Comparison of ENCODE assay signal across 13 mouse cellular contexts in the genomic region with DNA sequence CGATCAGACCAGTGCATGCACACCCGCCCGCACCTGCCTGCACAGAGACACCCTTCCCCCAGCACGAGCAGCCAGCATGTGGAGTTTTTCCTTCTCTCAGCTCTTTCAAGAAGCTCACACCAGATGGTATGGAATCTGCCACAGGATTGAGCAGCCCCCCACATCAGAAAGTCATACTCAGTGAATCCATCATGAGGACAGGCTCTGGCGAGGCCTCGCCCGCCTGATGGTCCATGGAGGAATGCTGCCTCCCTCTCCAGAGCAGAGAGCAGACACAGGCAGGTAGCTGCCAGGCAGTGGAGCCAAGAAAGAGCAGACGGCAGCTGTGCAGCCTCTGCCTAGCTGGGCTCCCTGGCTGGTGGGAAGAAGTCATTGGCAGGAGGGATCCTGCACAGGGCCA. TPM values are rescaled to one million over a fixed set of nuclear protein-coding genes. Genes with fewer than 3 reads are reported as not detected.
DNase-seq lines count a peak whose midpoint lies in the region; ATAC-seq lines count a peak whose summit lies in the region.
"Had no signal": no experiment of that assay in that cellular context is flagged by ENCODE, and none has a peak within 500 bp of the region (broad histone marks: within the 10 kb centered on the region; RNA-seq: fewer than 3 reads in every experiment).

No protein-coding gene starts in this region.

- H3K9ac ChIP-seq in hindbrain, embryonic 13.5 days = no peak overlapping the region
- H3K9ac ChIP-seq in forebrain, embryonic 16.5 days (replicated peaks; ENCODE audit: low read depth, low read length) = no peak overlapping the region

- no peak for DNase-seq in hindbrain, embryonic 10.5 days (ENCODE audit: low spot score)
- DNase-seq in layer of hippocampus, postnatal 10 days (ENCODE audit: low spot score in 2 of 2) = peak; percentile 36 to 41
- peak; percentile 66 for DNase-seq in right cerebral cortex, postnatal 25 days
- no peak for DNase-seq in kidney, adult 9 months
- DNase-seq: cerebellum, postnatal 36 days; heart, postnatal 14 days; lung, adult 2 months; thymus, adult 2 months had no signal

- peak overlapping the region; percentile 55; the same call in 1 of the 2 replicates for H3K27ac ChIP-seq in hindbrain, embryonic 13.5 days
- no peak overlapping the region for H3K27ac ChIP-seq in hindbrain, embryonic 10.5 days
- peak overlapping the region; percentile 65 for H3K27ac ChIP-seq in forebrain, embryonic 16.5 days (ENCODE audit: low read length)

- WGBS in hindbrain, embryonic 13.5 days = 62% methylated on average over 8 of the region's 8 CpGs
- WGBS in hindbrain, embryonic 10.5 days = 85% methylated on average over 8 of the region's 8 CpGs
- WGBS in forebrain, embryonic 16.5 days = 42% methylated on average over 8 of the region's 8 CpGs

- H3K36me3 ChIP-seq in hindbrain, embryonic 13.5 days = no peaks in the 10 kb centered on the region
- H3K36me3 ChIP-seq in hindbrain, embryonic 10.5 days = no peaks in the 10 kb centered on the region
- H3K36me3 ChIP-seq in forebrain, embryonic 16.5 days (ENCODE audit: control insufficient read depth, insufficient read depth) = no peaks in the 10 kb centered on the region

- ATAC-seq in hindbrain, embryonic 13.5 days (ENCODE audit: low FRiP score) = peak; percentile 63; the same call in 1 of the 2 replicates
- ATAC-seq in forebrain, embryonic 16.5 days = peak; percentile 88
- no peak for ATAC-seq in granulocyte monocyte progenitor cell, adult 5-6 weeks (replicated peaks; ENCODE audit: poor library complexity, severe bottlenecking)
- no peak for ATAC-seq in activated CD4-positive, CD25-positive, alpha-beta regulatory T cell, adult 4 months

- H3K4me2 ChIP-seq in hindbrain, embryonic 13.5 days = no peak overlapping the region
- no peak overlapping the region for H3K4me2 ChIP-seq in forebrain, embryonic 16.5 days (ENCODE audit: low read length)

- peaks cover 4% of the 10 kb centered on the region for H3K4me1 ChIP-seq in hindbrain, embryonic 13.5 days (replicated peaks)
- H3K4me1 ChIP-seq in hindbrain, embryonic 10.5 days (replicated peaks) = no peaks in the 10 kb centered on the region
- H3K4me1 ChIP-seq in forebrain, embryonic 16.5 days (replicated peaks; ENCODE audit: control insufficient read depth, insufficient read depth, low read length) = peaks cover 11% of the 10 kb centered on the region

- H3K4me3 ChIP-seq in hindbrain, embryonic 13.5 days = no peak overlapping the region
- H3K4me3 ChIP-seq in hindbrain, embryonic 10.5 days = no peak overlapping the region
- no peak overlapping the region for H3K4me3 ChIP-seq in forebrain, embryonic 16.5 days (replicated peaks; ENCODE audit: low read length)

- 0 out of 2 replicates have a peak, but pooled peaks cover 4% of the 10 kb centered on the region for H3K27me3 ChIP-seq in hindbrain, embryonic 13.5 days
- H3K27me3 ChIP-seq in hindbrain, embryonic 10.5 days (ENCODE audit: insufficient read depth, poor library complexity, severe bottlenecking) = no peaks in the 10 kb centered on the region
- H3K27me3 ChIP-seq in forebrain, embryonic 16.5 days (replicated peaks; ENCODE audit: control insufficient read depth, insufficient read depth, low read length) = no peaks in the 10 kb centered on the region

- H3K9me3 ChIP-seq in hindbrain, embryonic 13.5 days = no peaks in the 10 kb centered on the region
- H3K9me3 ChIP-seq in hindbrain, embryonic 10.5 days = peaks cover 11% of the 10 kb centered on the region; the same call in 1 of the 2 replicates
- H3K9me3 ChIP-seq in forebrain, embryonic 16.5 days (ENCODE audit: control insufficient read depth, low read length) = no peaks in the 10 kb centered on the region

RNA-seq across cellular contexts. Expression of a gene that starts 11.0 kb away (rescaled TPM):
- 71.5 and 78.9 TPM in 2 replicates for polyA plus RNA-seq in hindbrain, embryonic 13.5 days (2015; fragmentation: Nextera tagmentation; extraction: Ambion mirVana)
- polyA plus RNA-seq in hindbrain, embryonic 10.5 days (2016; fragmentation: Nextera tagmentation; extraction: Ambion mirVana) = 70.9 and 97.7 TPM in 2 replicates
- 57.0 and 58.4 TPM in 2 replicates for polyA plus RNA-seq in forebrain, embryonic 16.5 days (2015; fragmentation: Nextera tagmentation; extraction: Ambion mirVana)
- total RNA-seq in layer of hippocampus, postnatal 10 days (2021) = 100 to 1,000 TPM in 1 of 2 experiments, 10 to 100 TPM in 1; 91.3 to 106 TPM
- total RNA-seq in granulocyte monocyte progenitor cell, adult 5-6 weeks (2014; fragmentation: Nextera tagmentation) = 6.7 and 19.3 TPM in 2 replicates
- total RNA-seq in granulocyte monocyte progenitor cell, adult 5-6 weeks (2017) = 9.1 and 22.3 TPM in 2 replicates
- 10 to 100 TPM; 17.1 to 26.8 TPM for polyA plus RNA-seq in activated CD4-positive, CD25-positive, alpha-beta regulatory T cell, adult 4 months (2017; shearing (Covaris generic))

RNA-seq across cellular contexts. Expression of a gene that starts 23.6 kb away (rescaled TPM):
- polyA plus RNA-seq in hindbrain, embryonic 13.5 days (2015; fragmentation: Nextera tagmentation; extraction: Ambion mirVana) = 13.4 and 13.6 TPM in 2 replicates
- polyA plus RNA-seq in hindbrain, embryonic 10.5 days (2016; fragmentation: Nextera tagmentation; extraction: Ambion mirVana) = 2.3 and 5.1 TPM in 2 replicates
- 10.7 TPM in 2 replicates for polyA plus RNA-seq in forebrain, embryonic 16.5 days (2015; fragmentation: Nextera tagmentation; extraction: Ambion mirVana)
- 10 to 100 TPM; 69.8 to 76.6 TPM for total RNA-seq in layer of hippocampus, postnatal 10 days (2021)
- 14.8 and 15.7 TPM in 2 replicates for total RNA-seq in granulocyte monocyte progenitor cell, adult 5-6 weeks (2014; fragmentation: Nextera tagmentation)
- total RNA-seq in granulocyte monocyte progenitor cell, adult 5-6 weeks (2017) = 4.0 and 7.8 TPM in 2 replicates
- not detected for polyA plus RNA-seq in activated CD4-positive, CD25-positive, alpha-beta regulatory T cell, adult 4 months (2017; shearing (Covaris generic))
- total RNA-seq: monocyte, adult 5-6 weeks had no signal

Comparison
In these comparisons a context has a peak if more than half of its experiments do, and no peak if none do; other contexts are left out.
1. ATAC-seq: peak in hindbrain, embryonic 13.5 days (single experiment) and forebrain, embryonic 16.5 days (single experiment); none in granulocyte monocyte progenitor cell, adult 5-6 weeks (single experiment) and activated CD4-positive, CD25-positive, alpha-beta regulatory T cell, adult 4 months (single experiment).
2. DNase-seq: peak in layer of hippocampus, postnatal 10 days (2 of 2) and right cerebral cortex, postnatal 25 days (single experiment); none in hindbrain, embryonic 10.5 days (single experiment) and kidney, adult 9 months (single experiment).